Mouse (Mus musculus) liver, embryonic 11.5 days (tissue): ENCODE results near the gene Zranb1. TPM values are rescaled to one million over a fixed set of nuclear protein-coding genes. Genes with fewer than 3 reads are reported as not detected.

Source experiments
- ATAC-seq: fragments of 200-750 bp; cut with Nextera tagmentation; replicated peaks from 2 replicates; pipeline ENCODE4 v1.8.0; 2017; ENCODE audit warnings: moderate number of reproducible peaks, mild to moderate bottlenecking, moderate TSS enrichment, moderate library complexity; ENCODE audit not compliant: low FRiP score
- DNase-seq: peaks from one replicate; pipeline ENCODE4 v3.0.0-alpha.2; 2017; ENCODE audit warnings: low spot score
- H3K27ac ChIP-seq: fragments of 300-500 bp; sonication (generic); 2 replicates; pipeline ENCODE4 v1.5.1; 2014; ENCODE audit warnings: mild to moderate bottlenecking, low read depth, low read length, control low read depth
- H3K27me3 ChIP-seq: fragments of 300-500 bp; sonication (generic); replicated peaks from 2 replicates; pipeline ENCODE4 v1.6.1; 2014; ENCODE audit warnings: low read length, mixed read lengths; ENCODE audit not compliant: control insufficient read depth, insufficient read depth
- H3K36me3 ChIP-seq: fragments of 300-500 bp; sonication (generic); 2 replicates; pipeline ENCODE4 v1.6.1; 2014; ENCODE audit warnings: mild to moderate bottlenecking, low read length, moderate library complexity, mixed read lengths; ENCODE audit not compliant: control insufficient read depth, insufficient read depth
- H3K4me1 ChIP-seq: fragments of 300-500 bp; sonication (generic); replicated peaks from 2 replicates; pipeline ENCODE4 v1.6.1; 2014; ENCODE audit warnings: low read length, mixed read lengths; ENCODE audit not compliant: control insufficient read depth, insufficient read depth
- H3K4me2 ChIP-seq: fragments of 300-500 bp; sonication (generic); 2 replicates; pipeline ENCODE4 v1.6.1; 2014; ENCODE audit warnings: mild to moderate bottlenecking, control low read depth, moderate library complexity
- H3K4me3 ChIP-seq: fragments of 300-500 bp; sonication (generic); 2 replicates; pipeline ENCODE4 v1.5.1; 2014; ENCODE audit warnings: low read depth, low read length, control low read depth
- H3K9ac ChIP-seq: fragments of 300-500 bp; sonication (generic); 2 replicates; pipeline ENCODE4 v1.6.1; 2014; ENCODE audit warnings: low read depth, low read length, control low read depth
- H3K9me3 ChIP-seq: fragments of 300-500 bp; sonication (generic); 2 replicates; pipeline ENCODE4 v1.6.1; 2016; ENCODE audit warnings: low read length, inconsistent platforms, mixed read lengths; ENCODE audit not compliant: control insufficient read depth
- WGBS: fragments of 180-500 bp; shearing (Covaris S2); extraction: QIAGEN DNeasy Blood & Tissue Kit; methylation state at CpG from one replicate; pipeline ENCODE4 v1.1.7; 2014; 5-methylcytosine and 5-hydroxymethylcytosine counted together
- polyA plus RNA-seq: library from polyadenylated mRNA; unstranded; fragments of >200 nt; fragmentation: Nextera tagmentation; extraction: Ambion mirVana; gene quantifications from 2 replicates; pipeline ENCODE4 v1.2.1, GENCODE M21; 2014

Zranb1 gene
- polyA plus RNA-seq, 1 experiment from 2014 or later = 10.9 TPM

DNA sequence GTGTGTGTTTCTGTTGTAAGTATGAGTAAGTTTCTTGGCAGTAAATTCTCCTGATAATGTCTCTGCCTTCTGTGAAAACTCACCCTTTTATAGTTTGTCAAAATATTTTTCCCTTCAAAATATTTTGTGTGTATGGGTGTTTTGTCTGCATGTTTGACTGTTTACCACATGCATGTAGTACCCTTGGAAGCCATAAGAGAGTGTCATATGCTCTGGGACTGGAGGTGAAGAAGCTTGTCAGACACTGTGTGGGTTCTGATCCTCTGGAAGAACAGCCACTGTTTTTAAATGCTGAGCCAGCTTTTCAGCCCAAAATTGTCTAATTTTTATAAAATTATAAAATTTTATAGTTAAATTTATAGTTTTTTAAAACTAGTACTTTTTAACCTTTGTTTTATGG is 3.8 kb downstream of the Zranb1 start:
- no peak overlapping the region for H3K27ac ChIP-seq
- no peaks in the 10 kb centered on the region for H3K9me3 ChIP-seq
- no peaks in the 10 kb centered on the region for H3K36me3 ChIP-seq
- peaks cover 7% of the 10 kb centered on the region for H3K4me1 ChIP-seq
- H3K27me3 ChIP-seq = no peaks in the 10 kb centered on the region
- ATAC-seq = no peak
- no peak overlapping the region for H3K9ac ChIP-seq
- H3K4me2 ChIP-seq = no peak overlapping the region
- DNase-seq = no peak
- no peak overlapping the region for H3K4me3 ChIP-seq

DNA sequence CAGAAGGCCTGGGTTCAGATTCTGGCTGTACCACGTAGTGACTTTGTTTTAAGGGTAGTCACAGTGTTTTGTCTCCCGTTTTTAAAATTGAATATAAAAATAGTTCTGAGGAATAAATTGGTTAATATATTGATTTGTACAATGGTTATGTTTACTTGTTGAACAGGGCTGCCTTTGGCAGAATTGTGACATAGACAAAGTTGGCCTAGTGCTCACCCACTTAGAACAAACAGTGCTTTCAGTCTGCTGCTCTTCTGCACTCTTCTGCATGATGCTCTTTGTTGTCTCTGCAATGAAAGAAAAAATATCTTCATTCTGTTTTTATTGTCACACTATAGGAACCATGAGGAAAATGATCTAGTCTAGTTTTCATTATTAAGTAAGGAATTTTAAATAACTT is 8.2 kb downstream of the Zranb1 start:
- no peak overlapping the region for H3K4me2 ChIP-seq
- H3K4me1 ChIP-seq = 0 out of 2 replicates have a peak, but pooled peaks cover 3% of the 10 kb centered on the region
- no peak for ATAC-seq
- no peak overlapping the region for H3K27ac ChIP-seq
- DNase-seq = no peak
- H3K9ac ChIP-seq = no peak overlapping the region
- no peaks in the 10 kb centered on the region for H3K27me3 ChIP-seq
- no peaks in the 10 kb centered on the region for H3K9me3 ChIP-seq
- H3K36me3 ChIP-seq = no peaks in the 10 kb centered on the region
- WGBS = 67% methylated on average over 2 of the region's 2 CpGs
- H3K4me3 ChIP-seq = no peak overlapping the region

DNA sequence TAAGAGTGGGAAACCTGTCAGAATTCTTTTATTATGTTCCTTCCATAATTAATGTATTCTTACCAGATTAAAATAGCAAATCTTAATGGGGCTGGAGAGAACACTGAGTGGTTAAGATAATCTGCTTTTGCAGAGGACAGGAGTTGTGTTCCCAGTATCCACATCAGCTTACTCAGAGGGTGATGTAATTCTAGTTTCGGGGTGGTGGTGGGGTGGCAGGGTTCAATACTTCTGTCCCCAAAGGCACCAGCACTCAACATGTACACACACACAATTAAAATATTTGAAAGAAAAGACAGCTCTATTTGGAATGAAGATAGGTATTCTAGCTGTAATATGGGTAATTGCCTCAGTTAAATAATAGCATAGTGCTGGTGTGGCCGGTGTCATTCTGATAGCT is 9.6 kb downstream of the Zranb1 start:
- Histone ChIP-seq H3K36me3 (no peaks in the 10 kb centered on the region), H3K4me3 (no peak overlapping the region), H3K4me1 (0 out of 2 replicates have a peak, but pooled peaks cover 3% of the 10 kb centered on the region), H3K27me3 (no peaks in the 10 kb centered on the region), H3K9me3 (no peaks in the 10 kb centered on the region), H3K9ac (no peak overlapping the region), H3K4me2 (no peak overlapping the region), H3K27ac (no peak overlapping the region)
- 82% methylated on average over 2 of the region's 2 CpGs for WGBS
- DNase-seq = no peak
- no peak for ATAC-seq

DNA sequence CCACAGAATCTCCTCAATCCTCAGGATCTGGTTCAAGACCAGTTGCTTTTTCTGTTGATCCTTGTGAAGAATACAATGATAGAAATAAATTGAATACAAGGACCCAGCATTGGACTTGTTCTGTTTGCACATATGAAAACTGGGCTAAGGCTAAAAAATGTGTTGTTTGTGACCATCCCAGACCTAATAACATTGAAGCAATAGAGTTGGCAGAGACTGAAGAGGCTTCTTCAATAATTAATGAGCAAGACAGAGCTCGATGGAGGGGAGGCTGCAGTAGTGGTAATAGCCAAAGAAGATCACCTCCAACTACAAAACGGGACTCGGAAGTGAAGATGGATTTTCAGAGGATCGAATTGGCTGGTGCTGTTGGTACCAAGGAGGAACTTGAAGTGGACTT is 19.0 kb downstream of the Zranb1 start:
- H3K4me1 ChIP-seq = no peaks in the 10 kb centered on the region

DNA sequence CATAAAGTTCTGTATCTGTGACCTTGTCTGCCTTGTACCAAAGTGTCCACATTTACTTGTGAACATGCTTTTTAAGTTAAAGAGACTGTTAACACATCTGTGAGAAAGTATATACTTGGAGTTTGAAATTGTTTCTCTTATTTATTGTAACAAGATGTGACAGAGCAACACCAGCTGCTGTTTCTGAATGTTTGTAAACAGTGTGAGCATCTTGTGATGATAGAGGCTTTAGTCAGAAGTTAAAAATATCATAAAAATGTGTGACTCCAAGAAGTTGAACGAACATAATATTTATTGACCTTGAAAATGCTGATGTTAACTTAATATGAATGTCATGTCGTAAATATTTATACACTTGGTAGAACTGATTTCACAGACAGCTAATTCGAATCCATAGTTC is 19.7 kb downstream of the Zranb1 start:
- H3K27me3 ChIP-seq = no peaks in the 10 kb centered on the region
- H3K36me3 ChIP-seq = no peaks in the 10 kb centered on the region; the same call in 1 of the 2 replicates
- H3K4me2 ChIP-seq = no peak overlapping the region
- H3K9ac ChIP-seq = no peak overlapping the region
- H3K4me1 ChIP-seq = no peaks in the 10 kb centered on the region
- no peak for DNase-seq
- 85% methylated on average over 3 of the region's 3 CpGs for WGBS
- ATAC-seq = no peak
- H3K27ac ChIP-seq = no peak overlapping the region
- H3K4me3 ChIP-seq = no peak overlapping the region
- H3K9me3 ChIP-seq = no peaks in the 10 kb centered on the region

More for the DNA sequence above, 19.0 kb downstream of the Zranb1 start:
- DNase-seq (no peak), ATAC-seq (no peak)
- no peak overlapping the region for H3K9ac ChIP-seq
- no peak overlapping the region for H3K27ac ChIP-seq
- H3K4me3 ChIP-seq = no peak overlapping the region
- H3K27me3 ChIP-seq = no peaks in the 10 kb centered on the region
- 89% methylated on average over 4 of the region's 4 CpGs for WGBS
- H3K4me2 ChIP-seq = no peak overlapping the region
- H3K9me3 ChIP-seq = no peaks in the 10 kb centered on the region
- H3K36me3 ChIP-seq = no peaks in the 10 kb centered on the region; the same call in 1 of the 2 replicates

DNA sequence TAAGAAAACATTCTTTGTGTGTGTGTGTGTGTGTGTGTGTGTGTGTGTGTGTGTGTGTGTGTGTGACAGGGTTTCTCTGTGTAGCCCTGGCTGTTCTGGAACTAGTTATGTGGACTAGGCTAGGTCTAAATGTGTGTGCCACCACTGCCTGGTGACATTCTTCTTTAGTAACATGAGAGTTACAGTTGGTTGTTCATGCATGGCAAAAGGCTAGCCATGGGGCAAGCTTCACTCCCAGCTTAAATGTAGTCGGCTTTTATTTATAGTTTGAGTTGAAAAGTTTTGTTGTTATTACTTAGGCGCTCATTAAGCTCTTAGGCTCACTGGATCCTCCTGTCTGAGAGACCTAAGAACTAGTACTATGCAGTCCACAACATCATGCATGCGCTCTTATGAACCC is 33.5 kb downstream of the Zranb1 start:
- H3K36me3 ChIP-seq = no peaks in the 10 kb centered on the region
- H3K27ac ChIP-seq = no peak overlapping the region
- no peak overlapping the region for H3K4me2 ChIP-seq
- H3K4me3 ChIP-seq = no peak overlapping the region
- H3K27me3 ChIP-seq = no peaks in the 10 kb centered on the region
- H3K9ac ChIP-seq = no peak overlapping the region
- no peak for DNase-seq
- no peak for ATAC-seq
- H3K4me1 ChIP-seq = peaks cover 3% of the 10 kb centered on the region; the same call in 1 of the 2 replicates
- H3K9me3 ChIP-seq = no peaks in the 10 kb centered on the region
- WGBS = 90% methylated on average over 3 of the region's 3 CpGs

DNA sequence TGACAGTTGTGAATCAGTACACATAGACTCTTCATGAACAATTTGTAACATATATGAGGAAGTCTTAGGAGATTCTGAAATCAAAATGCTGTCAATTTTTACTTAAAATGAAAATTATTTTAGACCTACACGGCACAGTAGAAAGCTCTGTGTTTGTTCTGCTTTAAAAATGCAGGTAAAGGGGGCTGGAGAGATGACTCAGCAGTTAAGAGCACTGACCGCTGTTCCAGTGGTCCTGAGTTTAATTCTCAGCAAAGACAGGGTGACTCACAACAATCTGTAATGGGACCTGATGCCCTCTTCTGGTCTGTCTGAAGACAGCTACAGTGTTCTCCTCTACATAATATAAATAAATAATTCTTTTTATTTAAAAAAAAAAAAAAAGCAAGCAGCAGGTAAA is 34.8 kb downstream of the Zranb1 start:
- peaks cover 3% of the 10 kb centered on the region; the same call in 1 of the 2 replicates for H3K4me1 ChIP-seq
- H3K9me3 ChIP-seq = no peaks in the 10 kb centered on the region
- no peak overlapping the region for H3K9ac ChIP-seq
- H3K27me3 ChIP-seq = no peaks in the 10 kb centered on the region
- H3K4me2 ChIP-seq = no peak overlapping the region
- 80% methylated on average over 2 of the region's 2 CpGs for WGBS
- H3K36me3 ChIP-seq = no peaks in the 10 kb centered on the region
- no peak overlapping the region for H3K27ac ChIP-seq
- no peak overlapping the region for H3K4me3 ChIP-seq
- no peak for DNase-seq
- ATAC-seq = no peak

DNA sequence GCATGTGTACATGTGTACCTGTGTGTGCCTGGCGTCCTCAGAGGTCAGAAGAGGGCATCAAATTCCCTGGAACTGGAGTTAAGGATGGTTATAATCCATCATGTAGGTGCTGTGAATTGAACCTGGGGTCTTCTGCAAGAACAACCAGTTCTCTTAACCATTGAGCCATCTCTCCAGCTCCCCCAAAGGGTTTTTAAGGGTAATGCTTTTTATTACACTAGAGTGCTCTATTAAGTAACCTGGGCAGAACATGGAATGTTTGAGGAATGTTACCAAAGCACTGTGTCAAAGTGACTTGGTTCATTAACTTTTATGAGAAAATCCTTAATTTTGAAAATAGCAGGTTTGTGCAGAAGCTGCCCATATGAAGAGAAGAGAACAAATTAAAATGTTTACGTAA is 41.1 kb downstream of the Zranb1 start:
- H3K4me2 ChIP-seq = no peak overlapping the region
- H3K36me3 ChIP-seq = peaks cover 8% of the 10 kb centered on the region; the same call in 1 of the 2 replicates
- DNase-seq (no peak), ATAC-seq (no peak)
- 84% methylated on average over 2 of the region's 2 CpGs for WGBS
- H3K27ac ChIP-seq = no peak overlapping the region
- H3K27me3 ChIP-seq = no peaks in the 10 kb centered on the region
- H3K9me3 ChIP-seq = no peaks in the 10 kb centered on the region
- no peaks in the 10 kb centered on the region for H3K4me1 ChIP-seq
- no peak overlapping the region for H3K9ac ChIP-seq
- no peak overlapping the region for H3K4me3 ChIP-seq

DNA sequence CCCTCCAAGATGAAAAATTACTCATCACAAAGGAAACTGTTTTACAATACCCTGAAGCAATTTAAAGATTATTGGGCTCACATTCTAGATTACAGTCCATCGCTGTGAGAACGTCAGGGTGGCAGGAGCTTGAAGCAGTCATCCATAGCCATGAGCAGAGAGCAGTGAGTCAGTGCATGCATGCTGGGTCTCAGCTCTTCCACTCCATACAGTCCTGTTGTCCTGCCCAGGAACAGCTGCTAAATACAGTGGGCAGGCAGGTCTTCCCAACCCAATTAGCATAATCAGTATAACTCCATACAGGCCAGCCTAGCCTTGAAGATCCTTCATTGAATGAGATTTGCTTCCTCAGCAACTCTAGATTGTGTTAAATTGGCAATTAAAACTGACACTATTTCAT is 45.1 kb downstream of the Zranb1 start:
- no peak for ATAC-seq
- Histone ChIP-seq H3K36me3 (peaks cover 13% of the 10 kb centered on the region), H3K4me2 (no peak overlapping the region)

More for the DNA sequence above, 45.1 kb downstream of the Zranb1 start:
- 92% methylated on average over 2 of the region's 2 CpGs for WGBS
- no peak overlapping the region for H3K9ac ChIP-seq
- no peak for DNase-seq
- H3K4me3 ChIP-seq = no peak overlapping the region
- no peaks in the 10 kb centered on the region for H3K27me3 ChIP-seq
- H3K4me1 ChIP-seq = no peaks in the 10 kb centered on the region
- no peak overlapping the region for H3K27ac ChIP-seq
- no peaks in the 10 kb centered on the region for H3K9me3 ChIP-seq
